Mouse (Mus musculus) myocyte (in vitro differentiated cells): ENCODE data around the gene Olfr466. TPM values are rescaled to one million over a fixed set of nuclear protein-coding genes. Genes with fewer than 3 reads are reported as not detected.

ENCODE experiments used
- H3K27me3 ChIP-seq: one replicate; pipeline ENCODE4 v1.6.1; 2011; ENCODE audit not compliant: control insufficient read depth, insufficient read depth, insufficient read length
- H3K36me3 ChIP-seq: one replicate; pipeline ENCODE4 v1.6.1; 2011; ENCODE audit not compliant: control insufficient read depth, insufficient read depth
- H3K4me2 ChIP-seq: one replicate; pipeline ENCODE4 v1.6.1; 2011; ENCODE audit warnings: low read depth, control low read depth
- H3K4me3 ChIP-seq: one replicate; pipeline ENCODE4 v1.5.1; 2011; ENCODE audit warnings: mild to moderate bottlenecking, control low read depth, moderate library complexity
- H3K79me2 ChIP-seq: one replicate; pipeline ENCODE4 v1.6.1; 2011; ENCODE audit not compliant: control insufficient read depth, insufficient read depth
- H3ac ChIP-seq: one replicate; pipeline ENCODE4 v1.6.1; 2011; ENCODE audit not compliant: control insufficient read depth, insufficient read length
- CEBPB ChIP-seq: IDR thresholded peaks from 2 replicates; pipeline ENCODE4 v1.6.1; 2011; ENCODE audit warnings: mild to moderate bottlenecking, moderate library complexity; ENCODE audit not compliant: poor library complexity, insufficient read depth, severe bottlenecking
- E2F4 ChIP-seq: IDR thresholded peaks from one replicate; pipeline ENCODE4 v1.6.1; 2011; ENCODE audit warnings: mild to moderate bottlenecking, control low read depth, moderate library complexity; ENCODE audit not compliant: insufficient read depth
- MAX ChIP-seq: IDR thresholded peaks from one replicate; pipeline ENCODE4 v1.6.1; 2011; ENCODE audit warnings: low read depth, mild to moderate bottlenecking, control low read depth
- MYOD1 ChIP-seq, 3 experiments: IDR thresholded peaks; one replicate each; pipeline ENCODE4 v1.6.1; 2011; ENCODE audit warnings: control low read depth in 2 of 3, low read depth in 2 of 3, mild to moderate bottlenecking in 2 of 3, moderate library complexity in 1 of 3; ENCODE audit not compliant: insufficient read length in 2 of 3, control insufficient read depth in 1 of 3
- MYOG ChIP-seq, 3 experiments: IDR thresholded peaks; one replicate each; pipeline ENCODE4 v1.6.1; 2011; ENCODE audit warnings: control low read depth in 2 of 3, low read depth in 2 of 3, mild to moderate bottlenecking in 2 of 3; ENCODE audit not compliant: insufficient read length in 2 of 3, control insufficient read depth in 1 of 3, insufficient read depth in 1 of 3
- POLR2A ChIP-seq: IDR thresholded peaks from one replicate; pipeline ENCODE4 v1.6.1; 2011; ENCODE audit warnings: low read depth, mild to moderate bottlenecking, control low read depth, moderate library complexity; ENCODE audit not compliant: insufficient read length
- POLR2AphosphoS2 ChIP-seq: IDR thresholded peaks from one replicate; pipeline ENCODE4 v1.6.1; 2011; ENCODE audit warnings: low read depth, control low read depth; ENCODE audit not compliant: insufficient read length
- REST ChIP-seq: IDR thresholded peaks from one replicate; pipeline ENCODE4 v1.6.1; 2011; ENCODE audit warnings: mild to moderate bottlenecking, control low read depth, moderate library complexity; ENCODE audit not compliant: insufficient read depth, insufficient read length
- SRF ChIP-seq: IDR thresholded peaks from one replicate; pipeline ENCODE4 v1.6.1; 2011; ENCODE audit warnings: low read depth; ENCODE audit not compliant: control insufficient read depth, insufficient read length
- TCF12 ChIP-seq: IDR thresholded peaks from one replicate; pipeline ENCODE4 v1.6.1; 2011; ENCODE audit warnings: mild to moderate bottlenecking, control low read depth; ENCODE audit not compliant: poor library complexity, insufficient read depth, severe bottlenecking
- TCF3 ChIP-seq: IDR thresholded peaks from one replicate; pipeline ENCODE4 v1.6.1; 2011; ENCODE audit warnings: low read depth, control low read depth; ENCODE audit not compliant: insufficient read length
- USF1 ChIP-seq: IDR thresholded peaks from one replicate; pipeline ENCODE4 v1.6.1; 2011; ENCODE audit warnings: low read depth, mild to moderate bottlenecking, control low read depth, moderate library complexity
- polyA plus RNA-seq: library from polyadenylated mRNA; unstranded; fragments of >200 nt; fragmentation: generic; extraction: Trizol; gene quantifications from one replicate; pipeline ENCODE4 v1.2.1, GENCODE M21; 2012; ENCODE audit warnings: missing spikeins

Gene Olfr466
- polyA plus RNA-seq, result not detected

- Histone ChIP-seq H3K36me3 (no peaks in the 10 kb centered on the region), H3K27me3 (no peaks in the 10 kb centered on the region), H3ac (no peak within 1 kb of the TSS), H3K4me3 (no peak within 1 kb of the TSS), H3K79me2 (no peaks in the 10 kb centered on the region), H3K4me2 (no peak within 1 kb of the TSS)
- TF ChIP-seq TCF12, result no peak
Observed at GRCm38 (mm10) chr13:65149940-65150339, at the start of gene Olfr466. TSS of gene Olfr466 (plus strand) at chr13:65150240.

GRCm38 (mm10) chr13:65100678-65101077 is 49.4 kb upstream of the Olfr466 start:
- Histone ChIP-seq H3K4me2 (no peak overlapping the region), H3K27me3 (no peaks in the 10 kb centered on the region), H3K79me2 (peaks cover 28% of the 10 kb centered on the region), H3K4me3 (no peak overlapping the region), H3K36me3 (no peaks in the 10 kb centered on the region), H3ac (no peak overlapping the region)
- TF ChIP-seq REST (no peak), SRF (no peak), TCF12 (no peak), E2F4 (no peak), CEBPB (no peak), USF1 (no peak), POLR2AphosphoS2 (no peak), POLR2A (no peak), MYOD1 (IDR thresholded peaks at IDR 0.05; ENCODE audit: control insufficient read depth in 1 of 3, insufficient read length in 2 of 3, low read depth in 2 of 3) (no peak), TCF3 (no peak), MYOG (IDR thresholded peaks at IDR 0.05; ENCODE audit: control insufficient read depth in 1 of 3, insufficient read depth in 1 of 3, insufficient read length in 2 of 3, low read depth in 2 of 3) (no peak), MAX (no peak)

GRCm38 (mm10) chr13:65101232-65101631 is 48.8 kb upstream of the Olfr466 start:
- Histone ChIP-seq H3K4me3 (no peak overlapping the region), H3K79me2 (peaks cover 30% of the 10 kb centered on the region), H3ac (no peak overlapping the region), H3K36me3 (no peaks in the 10 kb centered on the region), H3K4me2 (no peak overlapping the region), H3K27me3 (no peaks in the 10 kb centered on the region)
- TF ChIP-seq POLR2A (no peak), REST (no peak), MYOG (IDR thresholded peaks at IDR 0.05; ENCODE audit: control insufficient read depth in 1 of 3, insufficient read depth in 1 of 3, insufficient read length in 2 of 3, low read depth in 2 of 3) (no peak), MAX (no peak), TCF3 (no peak), TCF12 (no peak), E2F4 (no peak), USF1 (no peak), CEBPB (no peak), POLR2AphosphoS2 (no peak), MYOD1 (IDR thresholded peaks at IDR 0.05; ENCODE audit: control insufficient read depth in 1 of 3, insufficient read length in 2 of 3, low read depth in 2 of 3) (no peak), SRF (no peak)

DNA sequence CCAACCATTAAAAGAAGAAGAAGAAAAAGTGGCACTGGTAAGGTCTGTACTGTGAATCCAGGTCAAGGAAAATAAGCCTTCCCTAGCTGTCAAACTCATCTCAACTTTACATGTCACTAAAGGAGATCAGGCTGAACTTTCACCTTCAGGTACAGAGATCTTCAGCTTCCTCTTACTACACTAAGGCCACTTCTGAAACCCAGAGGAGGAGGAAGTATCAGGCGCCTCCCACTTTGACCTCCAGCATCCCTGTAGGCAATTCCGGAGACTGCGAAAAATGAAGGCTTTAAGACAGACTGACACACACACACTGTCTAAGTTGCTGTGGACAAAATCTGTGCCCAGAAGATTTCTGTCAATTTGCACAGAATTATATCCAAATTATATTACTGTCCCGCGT is 38.1 kb upstream of the Olfr466 start:
- H3K4me2 ChIP-seq, result peak overlapping the region; percentile 73
- peak overlapping the region; percentile 42 for H3ac ChIP-seq
- H3K79me2 ChIP-seq, result peaks cover 48% of the 10 kb centered on the region
- TF ChIP-seq TCF12, result no peak
- TF ChIP-seq MYOD1 (IDR thresholded peaks at IDR 0.05; ENCODE audit: control insufficient read depth in 1 of 3, insufficient read length in 2 of 3, low read depth in 2 of 3), result no peak
- no peak for TF ChIP-seq TCF3
- TF ChIP-seq CEBPB, result no peak
- no peak for TF ChIP-seq E2F4
- no peak for TF ChIP-seq USF1
- no peak for TF ChIP-seq POLR2A
- TF ChIP-seq SRF, result no peak
- TF ChIP-seq MYOG (IDR thresholded peaks at IDR 0.05; ENCODE audit: control insufficient read depth in 1 of 3, insufficient read depth in 1 of 3, insufficient read length in 2 of 3, low read depth in 2 of 3), result no peak
- no peak for TF ChIP-seq MAX
- TF ChIP-seq REST, result no peak
- no peak for TF ChIP-seq POLR2AphosphoS2
- no peaks in the 10 kb centered on the region for H3K36me3 ChIP-seq
- no peaks in the 10 kb centered on the region for H3K27me3 ChIP-seq
- H3K4me3 ChIP-seq, result peak overlapping the region; percentile 73

DNA sequence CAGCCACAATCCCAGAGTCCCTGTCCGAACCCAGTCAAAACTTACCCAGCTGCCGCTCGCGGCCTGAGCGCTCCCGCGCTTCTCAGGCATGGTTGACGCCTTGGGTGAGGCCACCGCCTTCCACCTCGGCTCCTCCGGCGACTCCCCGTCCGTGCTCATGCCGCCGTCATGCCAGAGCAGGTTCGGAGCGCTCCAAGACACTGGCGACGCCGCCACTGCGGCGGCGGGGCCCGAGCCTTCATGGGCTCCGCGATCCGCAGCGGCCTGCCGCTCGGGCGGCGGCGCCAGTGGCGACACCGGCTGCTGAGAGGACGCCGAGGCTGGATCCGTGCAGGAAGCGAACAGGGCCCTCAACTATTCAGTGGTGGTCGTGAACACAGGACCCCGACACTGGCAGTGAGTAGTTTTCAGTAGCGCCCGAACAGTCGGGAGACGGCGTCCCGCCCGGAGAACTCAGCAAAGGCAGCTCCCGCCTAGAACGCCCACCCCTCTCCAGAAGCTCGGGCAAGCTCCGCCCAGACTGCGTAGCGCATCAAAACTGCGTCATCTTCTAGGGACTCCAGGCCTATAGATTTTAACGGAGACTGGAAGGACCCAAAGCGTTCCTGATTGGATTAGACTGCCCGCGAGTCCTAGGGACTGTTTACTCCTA is 37.5 kb upstream of the Olfr466 start, which contains the start of gene Mfsd14b:
Mfsd14b (minus strand) TSS at position 517 of the 652 bp plus-strand sequence.
- Histone ChIP-seq H3K4me2 (peak within 1 kb of the TSS; percentile 85), H3K4me3 (peak within 1 kb of the TSS; percentile 73), H3K79me2 (peaks cover 42% of the 10 kb centered on the region), H3ac (peak within 1 kb of the TSS; percentile 42), H3K27me3 (no peaks in the 10 kb centered on the region), H3K36me3 (no peaks in the 10 kb centered on the region)
- TF ChIP-seq CEBPB (no peak), REST (no peak), TCF12 (no peak), POLR2AphosphoS2 (peak; percentile 63), TCF3 (no peak), E2F4 (no peak), POLR2A (peak; percentile 71), MAX (no peak), MYOD1 (IDR thresholded peaks at IDR 0.05; ENCODE audit: control insufficient read depth in 1 of 3, insufficient read length in 2 of 3, low read depth in 2 of 3) (no peak), MYOG (IDR thresholded peaks at IDR 0.05; ENCODE audit: control insufficient read depth in 1 of 3, insufficient read depth in 1 of 3, insufficient read length in 2 of 3, low read depth in 2 of 3) (no peak), USF1 (no peak), SRF (peak; percentile 70)
